Mouse (Mus musculus) B cell, adult 67 days (primary cell): ENCODE results near the gene Taf9b. TPM values are rescaled to one million over a fixed set of nuclear protein-coding genes. Genes with fewer than 3 reads are reported as not detected.

ENCODE experiments used
- total RNA-seq, 2 experiments: library from RNA; stranded (reverse); gene quantifications; 4 replicates each; pipeline ENCODE4 v1.2.4; 2023

Gene Taf9b
- total RNA-seq: 10 to 100 TPM; 11.3 TPM

GRCm38 (mm10) chrX:106221058-106221457 lies at the start of gene Taf9b:
TSS of gene Taf9b (minus strand) at chrX:106221158.

GRCm38 (mm10) chrX:106255276-106255675 lies 34.3 kb upstream of the Taf9b start, which contains the start of gene Fnd3c2:
TSS of gene Fnd3c2 (minus strand) at chrX:106255376.

GRCm38 (mm10) chrX:106186713-106187649 lies 34.0 kb downstream of the Taf9b start, which contains the start of gene Pgk1:
TSS of gene Pgk1 (plus strand) at chrX:106187100.

Other genes with a start within 250 kb of the Taf9b start
- gene Magt1, start 209.3 kb downstream of the Taf9b start, total RNA-seq: 10 to 100 TPM; 36.1 to 45.6 TPM
- 100 to 1,000 TPM; 107 to 138 TPM for gene Cox7b, start 205.5 kb downstream of the Taf9b start, total RNA-seq
- 10 to 100 TPM; 14.5 to 15.5 TPM for gene Atp7a, start 193.9 kb downstream of the Taf9b start, total RNA-seq
- under 1 TPM in 1 of 2 experiments, not detected in 1; 0.12 TPM for gene Tlr13, start 78.0 kb downstream of the Taf9b start, total RNA-seq
- 10 to 100 TPM; 71.7 to 87.8 TPM for gene Pgk1, start 34.1 kb downstream of the Taf9b start, total RNA-seq
- gene Fnd3c2, start 34.2 kb upstream of the Taf9b start, total RNA-seq: not detected